ENCODE assay signal across 17 mouse cellular contexts in the genomic region with DNA sequence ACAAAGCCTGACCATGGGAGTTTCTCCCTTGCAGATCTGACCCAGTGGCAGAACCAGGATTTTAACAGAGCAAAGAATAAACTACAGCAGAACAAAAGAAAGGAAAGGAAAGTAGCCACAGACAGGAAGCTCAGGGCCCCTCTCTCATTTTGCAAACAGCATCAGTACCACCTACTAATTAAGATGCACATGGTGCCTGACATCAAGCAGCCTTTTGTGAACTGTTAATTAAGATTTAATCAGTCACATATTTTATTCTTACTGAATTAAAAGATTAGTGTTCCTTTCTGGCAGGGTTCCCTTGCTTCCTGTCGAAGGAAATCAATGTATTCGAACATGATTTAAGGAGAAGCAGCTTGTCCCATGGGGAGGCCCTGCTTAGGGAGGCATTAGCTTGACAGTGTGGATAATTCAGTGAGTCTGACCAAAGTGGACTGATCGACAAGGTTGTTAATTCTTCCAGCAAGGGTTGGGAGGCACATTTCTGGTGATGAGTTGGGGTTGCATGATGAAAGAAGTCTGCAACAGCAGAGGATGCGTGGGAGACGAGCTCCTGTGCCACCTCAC.
"Had no signal": no experiment of that assay in that cellular context is flagged by ENCODE, and none has a peak within 500 bp of the region (broad histone marks: within the 10 kb centered on the region; RNA-seq: fewer than 3 reads in every experiment).

No protein-coding gene starts in this region.

- H3K27ac ChIP-seq: kidney, embryonic 15.5 days; left cerebral cortex, adult 2 months; limb, embryonic 12.5 days; liver, embryonic 13.5 days; lung, embryonic 15.5 days; macrophage; midbrain, embryonic 12.5 days; neural tube, embryonic 12.5 days; stomach, postnatal 0 days had no signal

- H3K4me3 ChIP-seq: kidney, embryonic 15.5 days; left cerebral cortex, adult 2 months; limb, embryonic 12.5 days; liver, embryonic 13.5 days; lung, embryonic 15.5 days; megakaryocyte, embryonic 14.5 days; midbrain, embryonic 12.5 days; neural tube, embryonic 12.5 days had no signal

- DNase-seq: kidney, adult 2 months; kidney, postnatal 14 days; liver; liver, embryonic 13.5 days; liver, postnatal 0 days; lung, postnatal 14 days; right cerebral cortex, postnatal 14 days; thymus, postnatal 4 days had no signal

- H3K4me2 ChIP-seq: kidney, embryonic 15.5 days; limb, embryonic 12.5 days; liver, embryonic 13.5 days; lung, embryonic 15.5 days; midbrain, embryonic 12.5 days; neural tube, embryonic 12.5 days had no signal

- ATAC-seq: liver, postnatal 0 days had no signal

- H3K36me3 ChIP-seq: kidney, embryonic 15.5 days; limb, embryonic 12.5 days; liver, embryonic 13.5 days; lung, embryonic 15.5 days; midbrain, embryonic 12.5 days; neural tube, embryonic 12.5 days had no signal

- H3K4me1 ChIP-seq: kidney, embryonic 15.5 days; limb, embryonic 12.5 days; liver, embryonic 13.5 days; lung, embryonic 15.5 days; neural tube, embryonic 12.5 days had no signal

- H3K9me3 ChIP-seq: kidney, embryonic 15.5 days; limb, embryonic 12.5 days; liver, embryonic 13.5 days; lung, embryonic 15.5 days; megakaryocyte, embryonic 14.5 days; midbrain, embryonic 12.5 days; neural tube, embryonic 12.5 days had no signal

- H3K27me3 ChIP-seq: kidney, embryonic 15.5 days; limb, embryonic 12.5 days; liver, embryonic 13.5 days; lung, embryonic 15.5 days; neural tube, embryonic 12.5 days had no signal

- H3K9ac ChIP-seq: kidney, embryonic 15.5 days; limb, embryonic 12.5 days; liver, embryonic 13.5 days; liver, postnatal 0 days; lung, embryonic 15.5 days; midbrain, embryonic 12.5 days; neural tube, embryonic 12.5 days had no signal
